Mouse (Mus musculus) limb, embryonic 14.5 days (tissue): ENCODE results near the gene Inpp5b. TPM values are rescaled to one million over a fixed set of nuclear protein-coding genes. Genes with fewer than 3 reads are reported as not detected.
A peak's percentile ranks its signal among the peaks of the same experiment; 100 is the strongest.

Experiments used
- ATAC-seq: fragments of 200-750 bp; cut with Nextera tagmentation; 2 replicates; pipeline ENCODE4 v1.8.0; 2017; ENCODE audit warnings: low read depth, moderate number of reproducible peaks, moderate TSS enrichment; ENCODE audit not compliant: low FRiP score
- DNase-seq: peaks from one replicate; pipeline ENCODE4 v3.0.0-alpha.2; 2015; ENCODE audit warnings: low spot score
- H3K27ac ChIP-seq: fragments of 300-500 bp; sonication (generic); replicated peaks from 2 replicates; pipeline ENCODE4 v1.5.1; 2014; ENCODE audit warnings: low read depth, mild to moderate bottlenecking, low read length, moderate library complexity, mixed read lengths
- H3K27me3 ChIP-seq: fragments of 300-500 bp; sonication (generic); 2 replicates; pipeline ENCODE4 v1.6.1; 2014; ENCODE audit warnings: low read length, mixed read lengths; ENCODE audit not compliant: control insufficient read depth, insufficient read depth
- H3K36me3 ChIP-seq: fragments of 300-500 bp; sonication (generic); 2 replicates; pipeline ENCODE4 v1.6.1; 2014; ENCODE audit warnings: mild to moderate bottlenecking, low read length, moderate library complexity, mixed read lengths; ENCODE audit not compliant: control insufficient read depth, insufficient read depth
- H3K4me1 ChIP-seq: fragments of 300-500 bp; sonication (generic); 2 replicates; pipeline ENCODE4 v1.6.1; 2014; ENCODE audit warnings: antibody characterized with exemption, low read length, mixed read lengths; ENCODE audit not compliant: control insufficient read depth, insufficient read depth
- H3K4me2 ChIP-seq: fragments of 300-500 bp; sonication (generic); replicated peaks from 2 replicates; pipeline ENCODE4 v1.6.1; 2014; ENCODE audit warnings: low read depth, mild to moderate bottlenecking, low read length, moderate library complexity; ENCODE audit not compliant: severe bottlenecking
- H3K4me3 ChIP-seq: fragments of 300-500 bp; sonication (generic); replicated peaks from 2 replicates; pipeline ENCODE4 v1.5.1; 2014; ENCODE audit warnings: low read length
- H3K9ac ChIP-seq: fragments of 300-500 bp; sonication (generic); 2 replicates; pipeline ENCODE4 v1.6.1; 2014; ENCODE audit warnings: mild to moderate bottlenecking, low read depth, low read length, moderate library complexity; ENCODE audit not compliant: severe bottlenecking
- H3K9me3 ChIP-seq: fragments of 300-500 bp; sonication (generic); 2 replicates; pipeline ENCODE4 v1.6.1; 2016; ENCODE audit warnings: low read length; ENCODE audit not compliant: control insufficient read depth
- POLR2A ChIP-seq: fragments of 200-500 bp; IDR thresholded peaks from 2 replicates; pipeline ENCODE4 v1.8.0; 2012; ENCODE audit warnings: inconsistent platforms, mild to moderate bottlenecking, moderate library complexity, borderline replicate concordance; ENCODE audit not compliant: insufficient read depth, insufficient read length; ENCODE audit errors: extremely low read depth
- WGBS: fragments of 180-500 bp; shearing (Covaris S2); extraction: QIAGEN DNeasy Blood & Tissue Kit; methylation state at CpG from one replicate; pipeline ENCODE4 v1.1.7; 2014; 5-methylcytosine and 5-hydroxymethylcytosine counted together
- polyA plus RNA-seq, 2 experiments: library from polyadenylated mRNA; depleted of rRNA in 1 of 2; stranded (reverse) in 1 of 2; unstranded in 1 of 2; fragments of >200 nt; fragmentation: Nextera tagmentation in 1 of 2; extraction: Ambion mirVana in 1 of 2; gene quantifications; 2 replicates each; pipeline versions ENCODE4 v1.2.1 to v1.2.3; 2012 to 2014

Inpp5b gene
- polyA plus RNA-seq, 2 experiments: 28.3 to 44.3 TPM

DNA sequence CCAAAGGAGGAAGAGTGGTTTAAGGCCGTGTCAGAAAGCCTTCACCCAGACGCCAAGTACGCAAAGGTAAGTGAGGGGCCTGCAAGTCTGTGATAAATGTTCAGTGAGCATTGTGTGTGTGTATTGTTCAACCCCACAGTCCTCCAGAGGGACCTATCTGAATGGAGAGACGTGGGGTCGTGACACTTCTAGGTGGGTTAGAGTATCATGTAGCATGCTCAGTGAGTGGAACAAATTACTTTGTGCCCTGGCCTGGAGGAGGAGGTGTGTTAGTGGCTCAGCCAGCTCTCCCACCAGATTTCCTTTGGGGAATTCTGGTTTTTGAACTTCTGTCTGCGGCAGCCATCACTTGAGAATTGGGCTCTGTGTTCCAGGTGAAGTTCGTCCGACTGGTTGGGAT is 42.3 kb downstream of the Inpp5b start:
- H3K4me3 ChIP-seq: no peak overlapping the region
- no peaks in the 10 kb centered on the region for H3K27me3 ChIP-seq
- H3K36me3 ChIP-seq: peaks cover 70% of the 10 kb centered on the region
- DNase-seq (no peak), ATAC-seq (no peak)
- no peak overlapping the region for H3K9ac ChIP-seq
- no peak overlapping the region for H3K4me2 ChIP-seq
- no peak overlapping the region for H3K27ac ChIP-seq
- no peaks in the 10 kb centered on the region for H3K4me1 ChIP-seq
- no peak for TF ChIP-seq POLR2A
- 90% methylated on average over 8 of the region's 8 CpGs for WGBS
- no peaks in the 10 kb centered on the region for H3K9me3 ChIP-seq

GRCm38 (mm10) chr4:124790013-124790412 is 48.4 kb downstream of the Inpp5b start:
- H3K4me2 ChIP-seq: no peak overlapping the region
- WGBS: 65% methylated on average over 4 of the region's 4 CpGs
- DNase-seq: no peak
- no peaks in the 10 kb centered on the region for H3K4me1 ChIP-seq
- H3K9me3 ChIP-seq: no peaks in the 10 kb centered on the region
- no peak overlapping the region for H3K4me3 ChIP-seq
- H3K27ac ChIP-seq: no peak overlapping the region
- TF ChIP-seq POLR2A: no peak
- H3K9ac ChIP-seq: no peak overlapping the region
- peaks cover 83% of the 10 kb centered on the region for H3K36me3 ChIP-seq
- ATAC-seq: no peak
- no peaks in the 10 kb centered on the region for H3K27me3 ChIP-seq

- Histone ChIP-seq H3K9me3 (no peaks in the 10 kb centered on the region), H3K4me1 (no peaks in the 10 kb centered on the region), H3K4me3 (no peak overlapping the region), H3K27me3 (no peaks in the 10 kb centered on the region), H3K4me2 (no peak overlapping the region), H3K36me3 (peaks cover 73% of the 10 kb centered on the region), H3K9ac (no peak overlapping the region), H3K27ac (no peak overlapping the region)
- DNase-seq: no peak
- TF ChIP-seq POLR2A: no peak
- 88% methylated on average over 8 of the region's 8 CpGs for WGBS
- ATAC-seq: no peak
Measured at GRCm38 (mm10) chr4:124792114-124792513, 50.5 kb downstream of the Inpp5b start.

DNA sequence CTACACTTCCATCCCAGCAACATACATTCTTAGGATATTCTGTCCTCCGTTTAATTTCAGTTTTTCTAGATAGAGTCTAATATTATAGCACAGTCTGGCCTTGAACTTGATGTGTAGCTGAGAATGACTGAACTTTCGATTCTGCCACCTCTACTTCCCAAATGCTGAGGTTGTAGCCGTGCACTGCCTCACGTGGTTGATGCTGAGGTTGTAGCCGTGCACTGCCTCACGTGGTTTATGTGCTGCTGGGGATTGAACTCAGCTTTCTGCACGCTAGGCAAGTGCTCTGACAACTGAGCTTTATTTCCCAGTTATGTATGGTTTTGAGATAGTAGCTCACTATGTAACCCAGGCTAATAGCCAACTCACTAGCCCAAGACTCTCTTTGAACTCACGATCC is 54.5 kb downstream of the Inpp5b start:
- Histone ChIP-seq H3K4me3 (no peak overlapping the region), H3K4me2 (no peak overlapping the region), H3K27ac (no peak overlapping the region), H3K9ac (no peak overlapping the region), H3K9me3 (no peaks in the 10 kb centered on the region), H3K27me3 (no peaks in the 10 kb centered on the region), H3K4me1 (no peaks in the 10 kb centered on the region), H3K36me3 (peaks cover 71% of the 10 kb centered on the region)
- ATAC-seq (no peak), DNase-seq (no peak)
- no peak for TF ChIP-seq POLR2A
- WGBS: 88% methylated on average over 8 of the region's 8 CpGs

DNA sequence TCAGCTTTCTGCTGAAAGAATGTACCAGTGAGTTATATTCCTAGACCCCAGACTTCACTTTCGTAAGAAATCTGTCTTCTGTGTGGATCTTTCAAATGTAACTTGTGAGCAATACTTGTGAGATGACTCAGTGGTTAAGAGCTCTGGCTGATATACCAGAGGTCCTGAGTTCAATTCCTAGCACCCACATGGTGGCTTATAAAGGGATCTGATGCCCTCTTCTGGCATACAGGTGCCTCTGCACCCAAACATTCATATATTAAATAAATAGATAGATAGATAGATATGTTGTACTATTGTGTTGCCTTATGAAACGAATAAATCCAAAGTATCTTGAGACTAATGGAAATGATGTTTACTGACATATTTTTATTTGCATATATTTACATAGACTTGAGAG is 55.3 kb downstream of the Inpp5b start:
- no peaks in the 10 kb centered on the region for H3K27me3 ChIP-seq
- no peak overlapping the region for H3K27ac ChIP-seq
- H3K4me1 ChIP-seq: no peaks in the 10 kb centered on the region
- no peak overlapping the region for H3K4me3 ChIP-seq
- no peak for DNase-seq
- H3K9me3 ChIP-seq: no peaks in the 10 kb centered on the region
- no peak for ATAC-seq
- H3K9ac ChIP-seq: no peak overlapping the region
- WGBS: 90% methylated on average over 2 of the region's 2 CpGs
- peaks cover 65% of the 10 kb centered on the region for H3K36me3 ChIP-seq
- no peak overlapping the region for H3K4me2 ChIP-seq
- no peak for TF ChIP-seq POLR2A

DNA sequence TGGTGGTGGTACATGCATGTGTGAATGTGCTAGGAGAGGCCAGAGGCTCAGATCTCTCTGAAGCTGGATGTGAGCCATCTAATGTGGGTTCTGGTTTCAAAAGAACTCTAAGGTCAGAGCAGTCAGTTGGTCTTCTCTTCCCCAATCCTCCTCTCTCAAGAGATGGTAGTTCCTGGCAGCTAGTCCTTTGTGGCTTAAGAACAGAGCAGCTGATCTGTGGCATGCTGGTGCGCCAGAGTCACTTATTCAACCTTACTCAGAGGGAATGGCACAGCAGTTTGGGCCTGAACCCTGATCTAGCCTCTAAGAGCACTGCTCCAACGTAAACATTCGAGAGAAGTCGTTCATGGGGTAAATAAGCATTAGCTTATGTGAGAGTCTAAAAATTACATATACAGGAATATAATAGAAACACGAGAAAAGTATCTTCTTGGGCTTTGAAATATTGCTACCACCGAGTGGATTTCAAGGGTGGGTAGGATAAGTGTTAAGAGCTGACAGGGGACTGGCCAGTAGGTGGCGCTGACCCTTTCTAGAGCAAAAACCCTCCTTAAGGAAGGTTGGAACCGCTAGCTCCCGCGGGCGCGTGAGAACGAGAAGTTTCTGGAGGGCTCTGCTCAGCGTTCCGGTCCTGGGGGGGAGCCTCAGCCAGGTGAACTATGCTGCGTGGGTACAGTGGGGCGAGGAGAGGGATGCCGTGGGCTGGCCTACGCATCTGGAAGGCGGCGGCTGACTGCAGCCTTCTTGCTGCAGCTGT is 60.1 kb downstream of the Inpp5b start, which contains the start of gene Mtf1:
Gene Mtf1, plus strand, starts transcription at position 553 of the 757 bp plus-strand sequence.
- Histone ChIP-seq H3K4me1 (peaks cover 6% of the 10 kb centered on the region), H3K27me3 (no peaks in the 10 kb centered on the region), H3K36me3 (peaks cover 52% of the 10 kb centered on the region), H3K9me3 (no peaks in the 10 kb centered on the region), H3K9ac (peak within 1 kb of the TSS; percentile 89), H3K27ac (peak within 1 kb of the TSS; percentile 96), H3K4me2 (peak within 1 kb of the TSS; percentile 84), H3K4me3 (peak within 1 kb of the TSS; percentile 81)
- DNase-seq (peak; percentile 97), ATAC-seq (peak; percentile 85)
- WGBS: 3% methylated on average over 21 of the region's 21 CpGs
- no peak for TF ChIP-seq POLR2A
